14 mouse cellular contexts compared by ENCODE assay signal in genomic region chr13:84566533-84566832, GRCm38 (mm10).
DNase-seq lines count a peak whose midpoint lies in the region; ATAC-seq and TF ChIP-seq lines count a peak whose summit lies in the region.
"Had no signal": no experiment of that assay in that cellular context is flagged by ENCODE, and none has a peak within 500 bp of the region (broad histone marks: within the 10 kb centered on the region; RNA-seq: fewer than 3 reads in every experiment).

No protein-coding gene starts in this region.

- peak; percentile 16 for DNase-seq in embryo, embryonic 11 days
- no peak for DNase-seq in embryo, embryonic 10 days (ENCODE audit: low spot score)
- peak; percentile 27 for DNase-seq in hindbrain, embryonic 11.5 days (ENCODE audit: low spot score)
- DNase-seq in spleen, adult 18-20 months: no peak
- no peak for DNase-seq in gastrocnemius, adult 2 months
- DNase-seq in left cerebral cortex, postnatal 25 days (ENCODE audit: low spot score in 2 of 2): no peak
- DNase-seq: kidney, postnatal 14 days; lung, embryonic 14.5 days; right cerebral cortex, postnatal 14 days had no signal

- H3K9ac ChIP-seq in forebrain, embryonic 12.5 days: no peak overlapping the region
- H3K9ac ChIP-seq in hindbrain, embryonic 11.5 days (ENCODE audit: low read depth, low read length): no peak overlapping the region
- H3K9ac ChIP-seq in midbrain, embryonic 15.5 days: no peak overlapping the region
- H3K9ac ChIP-seq: lung, embryonic 14.5 days had no signal

- H3K27ac ChIP-seq in forebrain, embryonic 12.5 days: peak overlapping the region; percentile 88
- peak overlapping the region; percentile 85 for H3K27ac ChIP-seq in hindbrain, embryonic 11.5 days (ENCODE audit: low read depth, low read length)
- H3K27ac ChIP-seq in midbrain, embryonic 15.5 days: peak overlapping the region; percentile 63
- H3K27ac ChIP-seq in gastrocnemius, adult 2 months: no peak overlapping the region

- no peak overlapping the region for H3K4me3 ChIP-seq in forebrain, embryonic 12.5 days (replicated peaks)
- no peak overlapping the region for H3K4me3 ChIP-seq in hindbrain, embryonic 11.5 days (ENCODE audit: low read depth, low read length)
- H3K4me3 ChIP-seq in midbrain, embryonic 15.5 days: no peak overlapping the region
- no peak overlapping the region for H3K4me3 ChIP-seq in gastrocnemius, adult 2 months
- H3K4me3 ChIP-seq: erythroblast, embryonic 14.5 days; megakaryocyte, embryonic 14.5 days had no signal

- H3K9me3 ChIP-seq in forebrain, embryonic 12.5 days: no peaks in the 10 kb centered on the region
- H3K9me3 ChIP-seq in hindbrain, embryonic 11.5 days (ENCODE audit: control insufficient read depth, low read length): no peaks in the 10 kb centered on the region
- H3K9me3 ChIP-seq in midbrain, embryonic 15.5 days: no peaks in the 10 kb centered on the region
- H3K9me3 ChIP-seq: megakaryocyte, embryonic 14.5 days had no signal

- H3K4me1 ChIP-seq in forebrain, embryonic 12.5 days: peaks cover 35% of the 10 kb centered on the region
- 0 out of 2 replicates have a peak, but pooled peaks cover 2% of the 10 kb centered on the region for H3K4me1 ChIP-seq in hindbrain, embryonic 11.5 days (replicated peaks; ENCODE audit: control insufficient read depth, insufficient read depth, low read length)
- H3K4me1 ChIP-seq in midbrain, embryonic 15.5 days: peaks cover 7% of the 10 kb centered on the region; the same call in 1 of the 2 replicates
- H3K4me1 ChIP-seq: megakaryocyte, embryonic 14.5 days had no signal

- ATAC-seq in forebrain, embryonic 12.5 days (ENCODE audit: low FRiP score): peak; percentile 52
- ATAC-seq in hindbrain, embryonic 11.5 days (ENCODE audit: low FRiP score): peak; percentile 36
- ATAC-seq in midbrain, embryonic 15.5 days (replicated peaks): no peak
- ATAC-seq: CD4-positive, CD25-positive, alpha-beta regulatory T cell, adult 4 months had no signal

- intact Hi-C loops in gastrocnemius, adult 2 months (cut with DNase I): no loop called here
- intact Hi-C loops in left cerebral cortex, postnatal 25 days (cut with DNase I): no loop called here

- H3K36me3 ChIP-seq in forebrain, embryonic 12.5 days (replicated peaks): no peaks in the 10 kb centered on the region
- no peaks in the 10 kb centered on the region for H3K36me3 ChIP-seq in hindbrain, embryonic 11.5 days (ENCODE audit: control insufficient read depth, insufficient read depth, low read length)
- H3K36me3 ChIP-seq in midbrain, embryonic 15.5 days (replicated peaks): no peaks in the 10 kb centered on the region

- no peaks in the 10 kb centered on the region for H3K27me3 ChIP-seq in forebrain, embryonic 12.5 days
- H3K27me3 ChIP-seq in hindbrain, embryonic 11.5 days (ENCODE audit: control insufficient read depth, insufficient read depth, low read length): no peaks in the 10 kb centered on the region
- H3K27me3 ChIP-seq in midbrain, embryonic 15.5 days (replicated peaks): no peaks in the 10 kb centered on the region
- H3K27me3 ChIP-seq: megakaryocyte, embryonic 14.5 days had no signal

- 35% methylated on average over 6 of the region's 6 CpGs for WGBS in forebrain, embryonic 12.5 days
- 51% methylated on average over 6 of the region's 6 CpGs for WGBS in hindbrain, embryonic 11.5 days
- 65% methylated on average over 6 of the region's 6 CpGs for WGBS in midbrain, embryonic 15.5 days

- no peak overlapping the region; the same call in 1 of the 2 replicates for H3K4me2 ChIP-seq in forebrain, embryonic 12.5 days
- H3K4me2 ChIP-seq in hindbrain, embryonic 11.5 days (replicated peaks; ENCODE audit: low read depth, low read length): 0 out of 2 replicates have a peak overlapping the region, but pooled peaks have one; percentile 2
- no peak overlapping the region for H3K4me2 ChIP-seq in midbrain, embryonic 15.5 days
- H3K4me2 ChIP-seq: lung, embryonic 14.5 days had no signal

- no peak for TF ChIP-seq CTCF in gastrocnemius, adult 2 months (IDR thresholded peaks at IDR 0.05)

Comparison
In these comparisons a context has a peak if more than half of its experiments do, and no peak if none do; other contexts are left out.
1. DNase-seq: peak in embryo, embryonic 11 days (single experiment) and hindbrain, embryonic 11.5 days (single experiment); none in embryo, embryonic 10 days (single experiment), spleen, adult 18-20 months (0 of 2), gastrocnemius, adult 2 months (single experiment) and left cerebral cortex, postnatal 25 days (0 of 2).